Mouse (Mus musculus): ENCODE results near the gene Celf2. TPM values are rescaled to one million over a fixed set of nuclear protein-coding genes. Genes with fewer than 3 reads are reported as not detected.
"Not testable (repeated sequence)": the region's sequence is repeated elsewhere in the genome, so short reads cannot be mapped to it uniquely, and the experiment has no call there.

Celf2 gene
- total RNA-seq, 1 experiment from 2014 or later, result 141 TPM

- ATAC-seq (replicated peaks; ENCODE audit: low read depth, poor library complexity, severe bottlenecking), result no peak
These were observed 924.2 kb downstream of the Celf2 start for GRCm38 (mm10) chr2:6585069-6585754.

GRCm38 (mm10) chr2:6582711-6583110, 926.7 kb downstream of the Celf2 start:
- peak; percentile 46; the same call in 1 of the 2 replicates for ATAC-seq (replicated peaks; ENCODE audit: low read depth, poor library complexity, severe bottlenecking)

GRCm38 (mm10) chr2:6580066-6580465, 929.3 kb downstream of the Celf2 start:
- peak; percentile 67; the same call in 1 of the 2 replicates for ATAC-seq (replicated peaks; ENCODE audit: low read depth, poor library complexity, severe bottlenecking)

- not testable (repeated sequence) for ATAC-seq (replicated peaks; ENCODE audit: low read depth, poor library complexity, severe bottlenecking)
These were observed 934.0 kb downstream of the Celf2 start for GRCm38 (mm10) chr2:6575316-6575715.

GRCm38 (mm10) chr2:6573640-6574039, 935.7 kb downstream of the Celf2 start:
- 0 out of 2 replicates have a peak, but pooled peaks have one; percentile 29 for ATAC-seq (replicated peaks; ENCODE audit: low read depth, poor library complexity, severe bottlenecking)

GRCm38 (mm10) chr2:6572976-6573375, 936.4 kb downstream of the Celf2 start:
- no peak for ATAC-seq (replicated peaks; ENCODE audit: low read depth, poor library complexity, severe bottlenecking)

GRCm38 (mm10) chr2:6569040-6569542, 940.3 kb downstream of the Celf2 start:
- ATAC-seq (replicated peaks; ENCODE audit: low read depth, poor library complexity, severe bottlenecking), result no peak

- ATAC-seq (replicated peaks; ENCODE audit: low read depth, poor library complexity, severe bottlenecking), result no peak
These were observed 944.2 kb downstream of the Celf2 start for GRCm38 (mm10) chr2:6565175-6565574.

- ATAC-seq (replicated peaks; ENCODE audit: low read depth, poor library complexity, severe bottlenecking), result no peak
These were observed 948.0 kb downstream of the Celf2 start for GRCm38 (mm10) chr2:6561337-6561736.

GRCm38 (mm10) chr2:6560802-6561201, 948.6 kb downstream of the Celf2 start:
- no peak for ATAC-seq (replicated peaks; ENCODE audit: low read depth, poor library complexity, severe bottlenecking)

- ATAC-seq (replicated peaks; ENCODE audit: low read depth, poor library complexity, severe bottlenecking), result no peak
These were observed 949.8 kb downstream of the Celf2 start for GRCm38 (mm10) chr2:6559581-6559980.

- ATAC-seq (replicated peaks; ENCODE audit: low read depth, poor library complexity, severe bottlenecking), result no peak
These were observed 950.8 kb downstream of the Celf2 start for GRCm38 (mm10) chr2:6558303-6559254.

- no peak for ATAC-seq (replicated peaks; ENCODE audit: low read depth, poor library complexity, severe bottlenecking)
These were observed 951.6 kb downstream of the Celf2 start for GRCm38 (mm10) chr2:6557749-6558148.

GRCm38 (mm10) chr2:6556913-6557312, 952.5 kb downstream of the Celf2 start:
- ATAC-seq (replicated peaks; ENCODE audit: low read depth, poor library complexity, severe bottlenecking), result peak; percentile 70

GRCm38 (mm10) chr2:6553656-6554055, 955.7 kb downstream of the Celf2 start:
- no peak for ATAC-seq (replicated peaks; ENCODE audit: low read depth, poor library complexity, severe bottlenecking)

GRCm38 (mm10) chr2:6549251-6549650, 960.1 kb downstream of the Celf2 start:
- ATAC-seq (replicated peaks; ENCODE audit: low read depth, poor library complexity, severe bottlenecking), result no peak

GRCm38 (mm10) chr2:6547139-6547664, 962.2 kb downstream of the Celf2 start:
- ATAC-seq (replicated peaks; ENCODE audit: low read depth, poor library complexity, severe bottlenecking), result no peak

- ATAC-seq (replicated peaks; ENCODE audit: low read depth, poor library complexity, severe bottlenecking), result no peak
These were observed 962.8 kb downstream of the Celf2 start for GRCm38 (mm10) chr2:6546462-6547138.

GRCm38 (mm10) chr2:6545127-6545931, 964.0 kb downstream of the Celf2 start:
- no peak for ATAC-seq (replicated peaks; ENCODE audit: low read depth, poor library complexity, severe bottlenecking)
